Mouse (Mus musculus): ENCODE measurements around the gene Spin2g. TPM values are rescaled to one million over a fixed set of nuclear protein-coding genes. Genes with fewer than 3 reads are reported as not detected.

The Spin2g gene
- not detected for total RNA-seq (2023)

DNA sequence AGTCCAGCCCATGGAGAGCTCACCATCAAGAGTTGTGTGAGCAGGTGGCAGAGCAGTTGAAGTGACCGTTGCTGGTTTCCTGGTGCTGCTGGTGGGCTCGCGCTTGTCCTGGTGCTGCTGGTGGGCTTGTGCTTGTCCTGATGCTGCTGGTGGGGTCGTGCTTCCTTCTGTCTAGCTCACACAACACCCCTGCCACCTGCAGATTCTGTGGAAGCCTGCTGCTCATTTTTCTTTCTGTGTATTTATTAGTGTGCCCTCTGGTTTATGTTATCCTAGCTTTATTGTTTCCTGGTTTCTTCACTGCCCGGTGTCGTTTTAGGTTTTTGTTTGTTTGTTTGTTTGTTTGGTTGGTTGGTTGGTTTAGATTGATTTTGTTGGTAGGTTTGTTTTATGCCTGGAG lies at the start of gene Spin2g:
TSS of gene Spin2g (minus strand) at position 101 of the 400 bp plus-strand sequence.

Other genes starting within 250 kb of the Spin2g start
- gene Btbd35f9, start 77.2 kb downstream of the Spin2g start, total RNA-seq (2023): not detected
- gene Btbd35f8, start 211.8 kb upstream of the Spin2g start, total RNA-seq (2023): not detected